Mouse (Mus musculus): ENCODE results near the gene Rnf208. TPM values are rescaled to one million over a fixed set of nuclear protein-coding genes. Genes with fewer than 3 reads are reported as not detected.

The Rnf208 gene
- polyA plus RNA-seq, 1 experiment: 0.22 TPM

DNA sequence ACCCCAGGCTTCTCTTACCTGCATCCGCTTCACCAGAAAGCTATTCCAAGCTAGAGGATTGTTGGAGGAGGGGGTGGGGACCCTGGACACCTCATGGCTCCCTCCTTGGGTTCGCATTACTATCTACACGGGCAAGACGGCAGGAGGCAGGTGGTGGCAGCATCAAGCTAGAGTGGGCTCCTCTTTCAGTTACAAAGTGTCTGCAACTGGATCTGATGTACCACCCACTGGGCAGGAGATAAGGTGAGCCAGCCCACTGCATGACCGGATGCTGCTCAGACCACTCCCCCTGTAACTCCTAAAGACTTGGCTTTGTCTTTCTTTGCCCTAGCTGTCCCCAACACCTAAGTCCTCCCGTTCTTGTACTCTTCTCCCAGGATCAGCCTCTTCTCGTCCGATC lies 5.4 kb upstream of the Rnf208 start, which contains the start of gene Rnf224:
Gene Rnf224, minus strand, starts transcription at position 174 of the 400 bp plus-strand sequence.
- TF ChIP-seq MAX (IDR thresholded peaks at IDR 0.05) (no peak), CEBPB (IDR thresholded peaks at IDR 0.05; ENCODE audit: low read depth) (no peak), USF1 (IDR thresholded peaks at IDR 0.05; ENCODE audit: low read depth) (no peak), CTCF (IDR thresholded peaks at IDR 0.05; ENCODE audit: control insufficient read depth, insufficient read depth, insufficient read length) (no peak), FOSL1 (IDR thresholded peaks at IDR 0.05; ENCODE audit: insufficient read depth, low read length, poor library complexity, severe bottlenecking) (no peak), MYOD1 (IDR thresholded peaks at IDR 0.05; ENCODE audit: control insufficient read depth, insufficient read length, low read depth) (no peak), MYOG (IDR thresholded peaks at IDR 0.05; ENCODE audit: control insufficient read depth, extremely low read depth, insufficient read length) (no peak)
- Histone ChIP-seq H3K79me2 (ENCODE audit: control insufficient read depth, insufficient read depth) (no peaks in the 10 kb centered on the region), H3ac (ENCODE audit: control insufficient read depth, insufficient read length, low read depth) (no peak within 1 kb of the TSS), H3K4me3 (ENCODE audit: insufficient read depth, poor library complexity, severe bottlenecking) (no peak within 1 kb of the TSS), H3K79me3 (ENCODE audit: low read depth) (no peaks in the 10 kb centered on the region), H3K36me3 (ENCODE audit: control insufficient read depth, insufficient read depth) (no peaks in the 10 kb centered on the region), H3K27me3 (ENCODE audit: control insufficient read depth, insufficient read depth, insufficient read length) (peaks cover 42% of the 10 kb centered on the region)

DNA sequence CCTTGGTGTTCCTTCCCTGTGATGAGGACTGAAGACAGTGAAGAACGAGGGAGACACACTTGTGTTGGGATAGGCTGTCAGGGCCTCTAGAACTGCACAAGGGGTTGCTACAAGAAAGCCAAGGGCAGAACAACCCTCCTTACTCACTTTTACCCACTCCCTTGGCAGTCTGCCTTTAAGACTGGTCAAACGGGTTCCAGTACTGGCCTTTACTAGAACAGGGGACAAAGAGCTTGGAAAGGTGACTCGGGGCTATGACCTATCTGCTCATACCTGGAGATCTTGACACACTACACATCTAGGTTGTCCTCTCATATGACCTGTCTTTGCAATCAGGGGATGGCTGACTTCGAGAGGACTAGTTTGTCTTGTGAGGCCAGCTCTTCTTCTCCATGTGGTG lies 4.5 kb upstream of the Rnf208 start:
- H3K4me3 ChIP-seq (ENCODE audit: insufficient read depth, poor library complexity, severe bottlenecking): no peak overlapping the region
- TF ChIP-seq USF1 (IDR thresholded peaks at IDR 0.05; ENCODE audit: low read depth) (no peak), MAX (IDR thresholded peaks at IDR 0.05) (no peak), MYOD1 (IDR thresholded peaks at IDR 0.05; ENCODE audit: control insufficient read depth, insufficient read length, low read depth) (no peak), FOSL1 (IDR thresholded peaks at IDR 0.05; ENCODE audit: insufficient read depth, low read length, poor library complexity, severe bottlenecking) (no peak), CTCF (IDR thresholded peaks at IDR 0.05; ENCODE audit: control insufficient read depth, insufficient read depth, insufficient read length) (no peak), MYOG (IDR thresholded peaks at IDR 0.05; ENCODE audit: control insufficient read depth, extremely low read depth, insufficient read length) (no peak), CEBPB (IDR thresholded peaks at IDR 0.05; ENCODE audit: low read depth) (no peak)
- no peaks in the 10 kb centered on the region for H3K79me2 ChIP-seq (ENCODE audit: control insufficient read depth, insufficient read depth)
- H3ac ChIP-seq (ENCODE audit: control insufficient read depth, insufficient read length, low read depth): no peak overlapping the region
- H3K79me3 ChIP-seq (ENCODE audit: low read depth): no peaks in the 10 kb centered on the region
- no peaks in the 10 kb centered on the region for H3K36me3 ChIP-seq (ENCODE audit: control insufficient read depth, insufficient read depth)
- H3K27me3 ChIP-seq (ENCODE audit: control insufficient read depth, insufficient read depth, insufficient read length): peaks cover 42% of the 10 kb centered on the region

DNA sequence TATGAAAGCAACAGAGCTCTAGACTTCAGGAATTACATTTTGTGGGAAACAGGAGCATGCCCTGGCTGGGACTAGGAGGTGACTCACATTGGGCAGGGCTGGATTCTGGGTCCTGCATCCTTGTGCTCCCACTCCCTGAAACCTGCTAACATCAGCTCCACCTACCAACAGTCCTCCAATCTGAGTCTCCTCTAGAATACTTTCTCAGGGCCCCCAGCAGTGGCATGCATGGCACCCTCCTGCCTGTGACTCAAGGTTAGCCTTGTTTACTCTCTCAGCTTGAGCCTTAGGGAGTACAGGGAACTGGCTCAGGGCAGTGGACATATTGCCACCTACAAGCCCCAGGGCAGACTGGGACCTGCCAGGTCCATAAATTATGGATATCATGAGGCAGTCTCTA lies 3.9 kb upstream of the Rnf208 start:
- Histone ChIP-seq H3ac (ENCODE audit: control insufficient read depth, insufficient read length, low read depth) (no peak overlapping the region), H3K79me3 (ENCODE audit: low read depth) (no peaks in the 10 kb centered on the region), H3K36me3 (ENCODE audit: control insufficient read depth, insufficient read depth) (no peaks in the 10 kb centered on the region), H3K27me3 (ENCODE audit: control insufficient read depth, insufficient read depth, insufficient read length) (peaks cover 41% of the 10 kb centered on the region), H3K79me2 (ENCODE audit: control insufficient read depth, insufficient read depth) (no peaks in the 10 kb centered on the region), H3K4me3 (ENCODE audit: insufficient read depth, poor library complexity, severe bottlenecking) (no peak overlapping the region)
- TF ChIP-seq MYOD1 (IDR thresholded peaks at IDR 0.05; ENCODE audit: control insufficient read depth, insufficient read length, low read depth): no peak
- no peak for TF ChIP-seq MYOG (IDR thresholded peaks at IDR 0.05; ENCODE audit: control insufficient read depth, extremely low read depth, insufficient read length)
- no peak for TF ChIP-seq FOSL1 (IDR thresholded peaks at IDR 0.05; ENCODE audit: insufficient read depth, low read length, poor library complexity, severe bottlenecking)
- TF ChIP-seq CEBPB (IDR thresholded peaks at IDR 0.05; ENCODE audit: low read depth): no peak
- no peak for TF ChIP-seq MAX (IDR thresholded peaks at IDR 0.05)
- no peak for TF ChIP-seq CTCF (IDR thresholded peaks at IDR 0.05; ENCODE audit: control insufficient read depth, insufficient read depth, insufficient read length)
- TF ChIP-seq USF1 (IDR thresholded peaks at IDR 0.05; ENCODE audit: low read depth): no peak

DNA sequence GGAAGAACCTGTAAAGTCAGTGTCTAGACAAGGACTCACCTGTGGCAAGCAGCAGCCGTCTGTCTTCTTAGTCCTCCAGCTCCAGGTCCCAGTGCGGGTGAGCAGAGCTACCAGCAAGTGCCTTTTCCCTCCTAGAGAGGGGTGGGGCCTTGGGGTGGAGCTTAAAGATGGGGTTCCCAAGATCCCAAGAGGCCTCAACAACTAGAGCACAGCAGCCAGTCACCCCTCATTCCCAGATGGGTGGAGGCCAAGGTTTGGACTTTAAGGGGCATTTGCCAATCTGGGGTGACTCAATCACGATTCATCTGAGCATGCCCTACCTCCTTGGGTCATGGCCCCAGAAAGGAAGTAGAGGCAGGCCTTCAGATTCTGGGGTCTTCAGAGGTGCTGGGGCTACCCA lies 2.3 kb upstream of the Rnf208 start:
- peaks cover 34% of the 10 kb centered on the region for H3K27me3 ChIP-seq (ENCODE audit: control insufficient read depth, insufficient read depth, insufficient read length)

DNA sequence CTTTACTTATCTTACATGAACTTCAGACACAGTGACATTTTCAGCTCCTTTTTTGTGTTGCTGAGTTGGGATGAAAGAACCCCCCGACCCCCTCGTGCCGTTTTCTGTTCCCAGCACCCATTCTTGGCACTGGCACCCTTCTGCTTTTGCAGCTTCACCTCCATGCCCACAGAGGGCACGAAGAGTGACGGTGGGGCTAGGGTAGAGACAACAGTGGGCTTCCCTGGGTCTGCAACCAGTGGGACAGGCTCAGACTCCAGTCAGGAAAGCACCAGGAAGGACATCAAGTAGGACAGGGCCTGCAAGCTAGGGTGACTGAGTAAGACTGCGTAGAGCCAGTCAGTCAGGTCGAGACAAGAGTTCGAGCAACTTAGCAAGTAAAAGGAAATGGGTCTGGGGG lies 1.7 kb upstream of the Rnf208 start:
- Histone ChIP-seq H3K4me3 (ENCODE audit: insufficient read depth, poor library complexity, severe bottlenecking) (no peak overlapping the region), H3K27me3 (ENCODE audit: control insufficient read depth, insufficient read depth, insufficient read length) (peaks cover 33% of the 10 kb centered on the region)
- TF ChIP-seq USF1 (IDR thresholded peaks at IDR 0.05; ENCODE audit: low read depth): no peak
- TF ChIP-seq MYOD1 (IDR thresholded peaks at IDR 0.05; ENCODE audit: control insufficient read depth, insufficient read length, low read depth): no peak
- no peak for TF ChIP-seq FOSL1 (IDR thresholded peaks at IDR 0.05; ENCODE audit: insufficient read depth, low read length, poor library complexity, severe bottlenecking)
- TF ChIP-seq MAX (IDR thresholded peaks at IDR 0.05): no peak
- no peak for TF ChIP-seq CTCF (IDR thresholded peaks at IDR 0.05; ENCODE audit: control insufficient read depth, insufficient read depth, insufficient read length)
- TF ChIP-seq CEBPB (IDR thresholded peaks at IDR 0.05; ENCODE audit: low read depth): no peak
- TF ChIP-seq MYOG (IDR thresholded peaks at IDR 0.05; ENCODE audit: control insufficient read depth, extremely low read depth, insufficient read length): no peak

More for the DNA sequence above, 2.3 kb upstream of the Rnf208 start:
- no peaks in the 10 kb centered on the region for H3K36me3 ChIP-seq (ENCODE audit: control insufficient read depth, insufficient read depth)
- H3K4me3 ChIP-seq (ENCODE audit: insufficient read depth, poor library complexity, severe bottlenecking): no peak overlapping the region
- no peaks in the 10 kb centered on the region for H3K79me3 ChIP-seq (ENCODE audit: low read depth)
- no peaks in the 10 kb centered on the region for H3K79me2 ChIP-seq (ENCODE audit: control insufficient read depth, insufficient read depth)
- H3ac ChIP-seq (ENCODE audit: control insufficient read depth, insufficient read length, low read depth): no peak overlapping the region
- TF ChIP-seq MYOG (IDR thresholded peaks at IDR 0.05; ENCODE audit: control insufficient read depth, extremely low read depth, insufficient read length): no peak
- no peak for TF ChIP-seq CEBPB (IDR thresholded peaks at IDR 0.05; ENCODE audit: low read depth)
- TF ChIP-seq USF1 (IDR thresholded peaks at IDR 0.05; ENCODE audit: low read depth): no peak

More for the DNA sequence above, 1.7 kb upstream of the Rnf208 start:
- H3ac ChIP-seq (ENCODE audit: control insufficient read depth, insufficient read length, low read depth): no peak overlapping the region
- H3K36me3 ChIP-seq (ENCODE audit: control insufficient read depth, insufficient read depth): peaks cover 2% of the 10 kb centered on the region
- H3K79me3 ChIP-seq (ENCODE audit: low read depth): no peaks in the 10 kb centered on the region
- H3K79me2 ChIP-seq (ENCODE audit: control insufficient read depth, insufficient read depth): no peaks in the 10 kb centered on the region

Measured in C2C12 (cell line).